Mouse (Mus musculus) frontal cortex, postnatal 36 days (tissue): Measurements from ENCODE around the gene Apobec1.
A peak's percentile ranks its signal among the peaks of the same experiment; 100 is the strongest.
"Not testable (repeated sequence)": the region's sequence is repeated elsewhere in the genome, so short reads cannot be mapped to it uniquely, and the experiment has no call there.

Source experiments
- DNase-seq, 2 experiments: peaks; one replicate each; pipeline ENCODE4 v3.0.0; 2022; ENCODE audit warnings: low spot score in 2 of 2

The Apobec1 gene

DNA sequence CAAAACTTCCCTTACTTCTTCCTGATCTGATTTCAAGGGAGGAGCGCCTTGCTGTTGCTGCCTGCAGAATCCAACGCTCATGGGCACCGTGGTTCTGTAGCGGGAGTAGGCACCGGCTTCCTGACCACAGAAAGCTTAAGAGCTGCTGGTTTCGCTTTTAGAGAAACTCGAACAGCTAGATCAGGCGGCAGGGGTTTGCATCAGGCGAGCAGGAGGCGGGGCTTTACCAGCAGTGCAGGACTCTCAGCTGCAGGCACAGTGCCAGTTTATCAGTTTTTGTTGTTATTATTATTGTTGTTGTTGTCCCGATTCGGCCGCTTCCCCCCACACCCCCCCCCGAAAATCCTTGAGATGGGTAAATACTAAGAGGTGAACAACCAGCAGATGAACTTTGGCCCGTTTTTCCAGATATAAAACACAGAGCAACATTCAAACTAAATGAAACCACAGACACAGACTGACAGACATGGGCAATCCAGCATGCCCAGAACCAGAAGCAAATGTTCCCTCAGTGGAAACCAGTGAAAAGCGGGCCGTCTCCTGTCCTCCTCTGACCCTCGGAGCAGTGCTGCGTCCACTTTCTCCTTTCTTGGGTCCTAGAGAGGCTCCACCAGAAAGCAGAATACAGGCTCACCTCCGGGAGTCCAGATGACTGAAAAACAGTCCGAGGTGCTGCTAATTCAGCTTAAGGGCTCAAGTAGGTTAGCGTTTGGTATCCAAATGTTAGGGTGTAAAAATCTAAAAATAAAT lies at the start of gene Apobec1:
Gene Apobec1, minus strand, starts transcription at position 203 of the 750 bp plus-strand sequence.
- DNase-seq, result peak; percentile 25 to 29

DNA sequence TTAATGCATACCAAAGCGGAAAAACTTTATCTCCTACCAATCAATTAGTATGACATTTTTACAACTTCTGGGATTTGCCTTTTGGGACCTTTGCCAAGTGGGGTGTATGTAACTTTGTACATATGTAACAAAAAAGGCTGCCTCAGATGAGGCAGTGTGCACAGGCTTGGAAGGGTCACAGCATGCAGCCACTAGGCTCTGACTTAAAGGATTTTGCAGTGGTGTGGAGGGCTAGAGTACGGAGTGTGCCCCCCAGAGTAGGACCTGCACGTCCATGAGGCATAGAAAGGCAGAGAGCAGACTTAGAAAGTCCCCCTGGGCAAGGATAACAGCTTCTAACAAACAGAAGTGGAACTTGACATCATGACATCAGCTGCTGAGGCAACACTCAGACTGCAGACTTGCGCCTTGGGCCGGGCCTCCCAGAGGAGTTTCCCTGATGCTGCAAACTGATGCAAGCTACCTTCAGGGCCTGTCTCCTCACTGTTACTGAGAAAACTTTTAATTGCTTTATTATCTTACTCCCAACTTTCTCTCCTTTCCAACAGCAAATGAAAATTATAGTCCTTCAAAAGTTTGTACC lies 48.2 kb upstream of the Apobec1 start:
- DNase-seq, result no peak

DNA sequence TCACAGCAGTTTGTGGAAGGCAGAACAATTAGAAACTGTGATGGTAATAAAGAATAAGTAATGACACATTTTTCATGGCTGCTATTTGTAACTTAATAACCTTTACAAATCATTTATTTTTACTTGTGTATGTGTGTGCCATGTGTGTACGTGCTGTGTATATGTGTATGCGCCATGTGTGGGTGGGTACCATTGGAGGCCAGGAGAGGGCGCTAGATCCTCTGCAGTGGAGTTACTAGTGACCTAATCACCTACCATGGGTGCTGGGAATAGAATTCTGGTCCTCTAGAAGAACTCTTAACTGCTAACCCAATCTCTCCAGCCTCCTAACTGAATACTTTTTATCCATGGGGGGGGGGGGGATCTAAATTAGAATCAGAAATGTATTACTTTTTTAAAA lies 47.7 kb upstream of the Apobec1 start:
- DNase-seq, result no peak

DNA sequence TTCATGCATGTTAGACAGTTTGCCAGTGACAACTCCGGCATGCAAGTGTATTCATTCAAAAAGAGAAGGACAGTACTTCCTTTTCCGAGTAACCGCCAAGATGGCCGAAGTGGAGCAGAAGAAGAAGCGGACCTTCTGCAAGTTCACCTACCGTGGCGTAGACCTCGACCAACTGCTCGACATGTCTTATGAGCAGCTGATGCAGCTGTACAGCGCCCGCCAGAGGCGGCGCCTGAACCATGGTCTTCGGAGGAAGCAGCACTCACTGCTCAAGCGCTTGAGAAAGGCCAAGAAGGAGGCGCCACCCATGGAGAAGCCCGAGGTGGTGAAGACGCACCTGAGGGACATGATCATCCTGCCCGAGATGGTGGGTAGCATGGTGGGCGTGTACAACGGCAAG lies 42.0 kb upstream of the Apobec1 start:
- not testable (repeated sequence) for DNase-seq

DNA sequence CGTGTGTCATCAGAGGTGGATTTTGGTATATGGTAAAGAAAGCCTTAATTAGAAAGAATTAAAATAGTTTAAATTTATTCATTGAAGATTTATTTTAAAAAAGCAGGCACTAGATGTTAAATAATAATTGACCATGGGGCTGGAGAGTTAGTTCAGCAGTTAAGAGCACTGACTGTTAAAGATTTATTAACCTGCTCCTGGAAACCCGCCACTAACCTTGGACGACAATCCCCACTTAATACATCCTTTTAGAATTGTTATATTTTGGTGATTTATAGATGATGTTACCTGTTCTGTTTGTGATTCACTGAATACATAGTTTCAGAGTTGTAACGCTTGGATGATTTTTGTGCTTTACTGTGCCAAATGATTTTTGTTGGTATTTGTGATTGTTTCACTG lies 35.3 kb upstream of the Apobec1 start:
- DNase-seq, result not testable (repeated sequence)

DNA sequence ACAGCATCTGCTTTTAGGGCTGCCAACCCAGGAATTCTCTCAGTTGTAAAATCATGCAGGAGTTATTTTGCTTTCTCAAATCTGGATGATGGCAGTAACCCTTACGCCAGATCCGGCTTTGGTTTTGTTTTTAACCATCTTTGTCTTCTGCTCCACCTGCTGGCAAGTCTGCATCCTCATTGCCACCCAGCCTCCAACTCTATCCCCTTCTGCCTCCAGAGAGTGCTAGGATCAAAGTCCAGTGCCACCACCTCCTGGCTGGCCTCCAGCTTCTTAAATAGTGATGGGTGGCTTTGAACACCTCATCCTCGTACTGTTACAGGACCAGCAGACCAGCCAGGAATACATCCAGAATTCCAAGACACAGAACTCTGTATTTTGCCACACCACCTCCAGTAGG lies 34.4 kb upstream of the Apobec1 start:
- DNase-seq, result no peak

DNA sequence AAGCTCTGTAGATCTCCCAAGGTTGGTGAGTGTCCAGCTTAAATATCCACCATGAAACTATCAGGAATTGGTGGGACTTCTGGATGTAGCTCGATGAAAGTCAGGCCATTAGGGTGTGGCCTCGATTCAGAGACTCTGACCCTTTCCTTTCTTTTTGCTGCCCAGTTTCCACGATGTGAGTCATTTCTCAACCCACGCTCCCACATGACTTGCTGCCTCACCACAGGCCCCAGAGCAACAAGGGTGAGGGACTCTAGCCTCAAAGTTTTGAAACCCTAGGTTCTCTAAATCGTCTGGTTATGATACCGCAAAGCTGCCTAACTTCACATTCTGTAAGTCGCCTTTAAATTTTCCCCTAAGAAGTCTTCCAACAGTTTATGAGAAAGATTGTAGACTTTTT lies 33.1 kb upstream of the Apobec1 start:
- no peak for DNase-seq

DNA sequence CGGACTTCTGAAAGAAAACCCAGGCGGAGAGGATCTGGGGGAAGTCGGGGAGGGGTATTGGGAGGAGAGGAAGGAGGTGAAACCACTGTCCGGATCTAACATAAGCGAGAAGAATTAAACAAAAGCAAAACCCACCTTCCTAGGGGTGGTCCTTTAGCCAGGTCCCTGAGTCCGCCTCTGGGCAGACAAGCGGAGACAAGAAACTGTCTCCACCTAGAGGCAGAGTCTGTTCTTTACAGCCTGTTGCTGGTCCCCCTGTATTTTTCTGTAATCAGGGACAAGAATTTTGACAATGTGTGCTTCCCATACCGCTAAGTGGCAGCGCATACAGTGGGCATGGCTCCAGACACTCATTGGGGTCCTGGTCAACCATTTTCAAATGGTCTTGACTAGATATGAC lies 31.2 kb upstream of the Apobec1 start:
- DNase-seq, result no peak

DNA sequence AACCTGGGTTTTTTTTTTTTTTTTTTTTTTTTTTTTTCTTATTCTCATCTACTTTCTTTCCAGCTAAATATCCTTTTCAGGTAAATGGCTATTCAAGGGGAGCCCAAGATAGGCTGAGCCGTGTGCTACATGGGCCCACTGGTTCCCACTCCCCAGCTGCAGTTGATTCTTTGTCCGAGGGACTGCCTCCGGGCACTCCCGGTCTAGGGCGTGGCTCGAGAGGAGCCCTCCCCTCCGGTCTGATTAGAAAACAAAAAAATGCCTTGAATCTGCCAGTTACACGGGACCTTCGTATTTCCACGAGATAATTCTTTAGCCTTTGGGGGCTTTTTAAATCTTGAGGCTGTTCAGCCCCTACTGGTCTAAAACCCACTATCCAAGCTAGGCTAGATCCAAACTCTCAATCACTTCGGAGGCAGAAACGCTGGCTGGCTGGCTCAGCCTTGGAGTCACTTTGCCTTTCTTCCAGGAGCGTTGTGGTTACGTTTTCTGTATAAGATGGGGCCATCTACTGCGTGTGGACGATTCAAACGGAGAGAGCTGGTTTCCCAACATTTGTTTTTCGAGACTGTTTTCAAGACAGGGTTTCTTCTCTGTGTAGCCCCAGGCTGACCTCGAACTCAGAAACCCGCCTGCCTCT lies 25.3 kb upstream of the Apobec1 start:
- no peak for DNase-seq

DNA sequence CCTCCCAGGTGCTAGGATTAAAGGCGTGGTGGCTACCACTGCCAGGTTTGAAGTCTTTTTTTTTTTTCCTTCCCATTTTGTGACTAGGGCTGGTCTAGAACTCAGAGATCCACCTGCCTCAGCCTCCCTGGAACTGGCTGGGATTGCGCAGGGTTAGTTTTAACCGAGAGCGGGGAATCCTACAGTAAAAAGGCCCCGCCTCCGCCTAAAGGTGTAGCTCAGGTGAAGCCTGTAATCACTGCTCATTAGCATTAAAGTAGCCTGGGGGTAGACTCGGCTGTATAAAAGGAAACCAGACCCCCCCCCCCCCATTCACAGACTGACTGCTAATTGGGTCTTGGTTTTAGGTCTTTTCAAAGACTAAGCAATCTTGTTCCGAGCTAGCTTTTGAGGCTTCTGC lies 23.9 kb upstream of the Apobec1 start, which contains the start of gene Dppa3:
Gene Dppa3, plus strand, starts transcription at position 301 of the 400 bp plus-strand sequence.
- DNase-seq, result no peak

DNA sequence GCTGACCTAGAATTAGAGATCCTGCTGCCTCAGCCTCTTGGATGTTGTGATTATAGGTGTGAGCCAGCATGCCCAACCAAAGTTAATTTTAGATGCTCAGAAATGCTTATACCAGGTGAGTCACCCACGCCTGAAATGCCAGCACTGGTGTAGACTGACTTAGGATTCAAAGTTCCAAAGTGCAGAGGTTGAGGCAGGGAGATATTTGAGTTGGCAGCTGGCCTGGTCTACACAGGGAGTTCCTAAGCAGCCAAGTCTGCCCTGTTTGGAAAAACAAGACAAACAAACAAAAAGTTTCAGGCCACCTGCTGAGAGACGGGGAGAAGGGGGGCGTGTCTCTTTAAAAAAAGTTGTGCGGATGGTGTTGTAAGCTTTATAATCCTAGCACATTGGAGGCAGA lies 22.9 kb upstream of the Apobec1 start:
- no peak for DNase-seq

DNA sequence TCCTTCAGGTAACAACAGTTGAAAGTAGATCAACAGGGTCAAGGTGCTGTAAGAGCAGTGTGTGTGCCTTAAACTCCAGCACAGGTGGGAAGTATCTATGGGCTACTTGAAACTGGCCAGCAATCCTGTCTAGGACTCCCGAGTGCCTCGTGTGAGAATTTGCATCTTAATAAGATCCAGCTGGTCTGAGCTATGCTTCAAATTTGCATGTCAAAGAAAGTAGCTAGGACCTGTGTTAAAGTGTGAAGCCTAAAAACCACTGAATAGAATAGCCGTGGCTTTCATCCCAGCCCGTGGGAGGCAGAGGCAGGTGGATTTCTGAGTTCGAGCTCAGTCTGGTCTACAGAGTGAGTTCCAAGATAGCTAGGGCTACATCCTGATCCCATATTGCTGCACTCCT lies 22.2 kb upstream of the Apobec1 start:
- no peak for DNase-seq

DNA sequence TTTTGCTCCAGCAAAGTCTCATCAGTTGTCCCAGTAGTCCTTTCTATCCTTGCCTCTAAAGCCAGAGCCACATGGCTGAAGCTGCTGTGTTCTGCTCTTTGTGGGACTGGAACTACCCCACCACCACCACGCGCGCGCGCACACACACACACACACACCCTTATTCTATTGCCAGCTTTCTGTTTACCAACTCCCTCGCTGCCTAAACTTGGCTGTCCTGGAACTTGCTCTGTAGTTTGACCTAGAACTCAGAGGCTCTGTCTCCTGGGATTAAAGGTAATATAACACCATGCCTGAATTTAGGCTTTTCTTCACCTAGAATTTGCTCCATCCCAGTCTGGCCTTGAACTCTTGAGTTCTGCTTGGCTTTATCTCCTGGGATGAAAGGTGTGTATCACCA lies 18.8 kb upstream of the Apobec1 start:
- no peak for DNase-seq

DNA sequence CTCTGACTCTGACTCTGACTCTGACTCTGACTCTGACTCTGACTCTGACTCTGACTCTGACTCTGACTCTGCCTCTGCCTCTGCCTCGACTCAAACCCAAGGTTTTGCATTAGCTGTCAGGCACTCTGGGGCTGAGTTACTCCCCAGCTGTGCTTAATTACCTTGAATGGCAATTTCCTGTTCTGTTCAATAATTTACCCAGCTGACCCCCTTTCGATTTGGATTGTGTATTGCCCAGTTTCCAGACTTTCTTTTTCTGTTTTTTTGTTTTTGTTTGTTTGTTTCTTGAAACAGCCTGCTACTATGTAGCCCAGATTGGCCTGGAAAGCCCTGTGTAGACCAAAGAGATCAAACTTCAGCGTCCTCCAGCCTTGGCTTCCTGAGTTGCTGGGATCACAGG lies 13.8 kb upstream of the Apobec1 start:
- DNase-seq, result no peak

DNA sequence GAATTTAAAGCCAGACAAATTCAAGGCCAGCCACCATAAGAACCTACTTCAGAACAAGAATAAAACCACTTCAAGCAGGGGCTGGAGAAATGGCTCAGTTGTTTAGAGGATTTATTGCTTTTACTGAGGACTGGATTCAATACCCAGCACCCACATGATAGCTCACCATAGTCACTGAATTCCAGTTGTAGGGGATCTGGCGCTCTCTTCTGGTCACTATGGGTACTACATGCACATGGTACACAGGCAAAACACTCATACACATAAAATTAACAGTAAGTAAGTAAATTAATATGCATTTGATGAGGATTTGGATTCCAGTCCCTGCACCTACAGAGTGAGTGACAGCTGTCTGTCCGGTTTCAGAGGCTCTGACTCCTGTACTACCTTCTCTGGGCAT lies 11.8 kb upstream of the Apobec1 start:
- no peak for DNase-seq

DNA sequence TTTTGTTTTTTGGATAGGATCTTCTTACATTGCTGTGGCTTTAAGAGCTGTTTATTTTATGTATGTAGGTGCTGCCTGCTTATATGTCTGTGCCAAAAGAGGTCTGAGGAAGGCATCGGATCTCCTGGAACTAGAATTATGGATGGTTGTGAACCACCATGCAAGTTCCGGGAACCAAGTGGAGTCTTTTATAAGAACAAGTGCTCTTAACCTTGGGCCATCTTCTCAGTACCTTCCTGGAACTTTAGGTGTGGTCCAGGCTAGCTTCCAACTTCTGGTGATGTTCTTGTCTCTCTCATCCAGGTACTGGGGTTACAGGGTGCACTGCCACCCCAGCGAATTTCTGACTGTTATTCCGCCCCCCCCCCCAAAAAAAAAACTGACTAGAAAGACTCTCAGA lies 10.2 kb upstream of the Apobec1 start:
- DNase-seq, result no peak

DNA sequence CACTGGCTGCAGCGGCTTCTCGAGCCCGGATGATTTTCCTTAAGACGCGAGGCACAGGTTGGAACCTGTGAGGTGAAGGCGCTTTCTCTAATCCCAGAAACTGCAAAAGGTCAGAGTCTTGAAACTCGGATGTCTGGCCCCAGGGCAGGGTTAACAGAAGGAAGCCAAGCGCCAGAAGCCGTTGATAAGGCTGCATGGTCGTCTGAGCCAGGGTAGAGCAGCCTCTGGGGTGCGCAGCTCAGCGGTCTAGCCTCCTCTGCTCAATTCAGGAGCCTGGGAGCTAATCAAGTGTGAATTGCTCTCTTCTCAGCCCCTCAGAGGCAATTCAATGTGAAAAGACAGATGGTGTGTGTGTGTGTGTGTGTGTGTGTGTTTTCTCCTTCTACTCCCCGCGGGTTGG lies 7.5 kb upstream of the Apobec1 start, which contains the start of gene Gdf3:
Gene Gdf3, minus strand, starts transcription at position 317 of the 400 bp plus-strand sequence.
- DNase-seq, result no peak

DNA sequence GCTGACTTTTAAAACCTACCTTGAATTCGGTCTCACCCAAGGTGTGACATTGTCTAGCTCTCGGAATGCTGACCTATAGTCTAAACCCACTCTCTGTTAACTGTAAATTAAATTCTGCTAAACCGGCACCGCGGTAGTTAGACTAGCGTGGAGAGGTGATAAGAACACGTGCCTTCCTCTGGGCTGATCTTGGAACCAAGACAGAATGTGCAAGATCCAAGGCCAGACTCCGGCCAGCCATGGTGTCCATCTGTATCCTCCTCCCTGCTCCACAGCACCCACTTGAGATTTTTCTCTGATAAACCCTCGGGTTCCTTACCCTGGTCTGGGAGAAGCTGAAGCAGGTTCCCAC lies 7.1 kb upstream of the Apobec1 start:
- DNase-seq, result no peak

DNA sequence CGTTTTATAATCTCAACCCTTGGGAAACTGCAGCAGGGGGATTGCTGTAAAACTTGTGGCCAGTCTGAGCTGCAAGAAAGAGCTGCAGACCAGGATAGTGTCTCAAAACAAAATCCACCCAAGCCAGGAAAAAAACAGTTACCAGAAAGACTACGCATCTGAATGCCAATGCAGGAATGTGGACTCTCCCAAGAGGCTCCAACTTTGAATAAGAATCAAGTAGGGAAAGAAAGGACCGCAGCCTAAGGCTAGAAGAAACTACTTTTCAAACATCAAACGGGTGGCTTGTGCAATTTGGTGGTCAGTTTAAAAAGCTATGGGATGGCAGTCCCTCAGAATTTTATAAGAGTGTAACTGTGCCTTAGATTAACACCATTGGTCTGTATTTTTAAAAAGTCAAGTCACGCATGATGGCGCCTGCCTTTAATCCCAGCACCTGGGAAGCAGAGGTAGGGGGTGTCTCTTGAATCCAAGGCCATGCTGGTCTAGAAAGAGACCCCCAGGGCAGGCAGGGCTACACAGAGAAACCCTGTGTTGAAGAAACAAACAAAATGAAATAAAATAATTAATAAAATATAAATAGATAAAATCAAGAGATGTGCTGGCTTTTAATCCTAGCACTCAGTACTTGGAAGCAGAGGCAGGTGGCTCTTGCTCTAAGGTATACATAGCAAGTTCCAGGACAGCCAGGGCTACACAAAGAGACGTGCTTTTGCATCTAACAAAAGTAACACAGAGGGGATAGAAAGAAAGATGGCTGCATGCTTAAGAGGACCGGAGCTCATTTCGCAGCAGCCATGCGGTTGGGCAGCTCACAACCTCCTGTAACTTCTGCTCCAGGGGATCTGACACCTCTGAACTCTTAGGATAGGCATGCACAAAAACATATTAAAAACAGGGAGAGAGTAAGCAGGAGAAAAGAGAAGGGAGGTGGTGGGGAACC lies 6.5 kb upstream of the Apobec1 start:
- DNase-seq, result no peak

DNA sequence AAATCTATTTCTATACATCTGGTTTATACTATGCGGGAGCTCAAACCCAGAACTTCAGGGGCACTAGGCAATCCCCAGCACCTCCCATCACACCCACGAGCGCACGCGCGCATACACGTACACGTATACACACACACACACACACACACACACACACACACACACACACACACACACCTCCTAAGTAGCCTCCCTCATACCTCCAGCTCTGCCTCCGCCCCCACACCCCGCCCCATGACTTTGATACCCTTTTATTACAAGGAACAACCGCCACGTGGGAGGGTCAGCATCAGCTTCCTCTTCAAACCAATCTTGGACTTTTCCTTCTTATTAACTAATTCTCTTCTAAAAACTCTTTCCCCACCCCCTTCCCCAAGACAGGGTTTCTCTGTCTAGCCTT lies 5.5 kb upstream of the Apobec1 start:
- no peak for DNase-seq

DNA sequence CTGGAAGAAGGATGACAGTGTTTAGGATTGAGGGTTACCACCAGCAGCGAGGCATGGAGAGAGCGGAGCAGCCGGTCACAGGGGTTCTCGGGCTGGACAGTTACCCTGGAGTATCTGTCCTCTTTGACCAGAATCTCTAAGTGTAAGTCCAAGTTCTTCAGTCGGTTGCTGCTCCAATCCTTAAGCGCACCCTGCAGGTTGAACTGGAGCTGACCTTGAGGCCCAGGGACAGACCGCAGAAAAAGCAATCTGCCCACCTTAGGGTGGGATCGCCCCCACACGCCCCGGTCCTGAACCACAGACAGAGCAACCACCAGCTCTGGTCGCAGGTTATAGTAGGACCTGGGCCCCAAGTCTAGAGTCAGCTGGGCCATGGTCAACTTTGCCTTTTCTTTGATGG lies 4.4 kb upstream of the Apobec1 start:
- no peak for DNase-seq

DNA sequence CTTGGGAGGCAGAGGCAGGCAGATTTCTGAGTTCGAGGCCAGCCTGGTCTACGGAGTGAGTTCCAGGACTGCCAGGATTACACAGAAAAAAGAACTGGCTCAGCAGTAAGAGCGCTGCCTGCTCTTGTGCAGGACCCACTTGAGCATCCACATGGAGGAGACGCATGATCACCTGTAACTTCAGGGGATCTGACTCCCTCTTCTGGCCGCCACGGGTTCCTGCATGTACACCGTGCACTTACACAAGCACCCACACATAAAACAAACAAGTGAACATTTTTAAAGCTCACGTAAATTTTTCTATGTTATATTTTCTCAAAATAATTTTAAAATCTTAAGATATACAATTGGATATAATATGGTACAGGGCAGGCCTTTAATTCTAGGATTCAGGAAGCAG lies 3.2 kb upstream of the Apobec1 start:
- no peak for DNase-seq
